Mouse (Mus musculus) stomach, postnatal 0 days (tissue): ENCODE data around the gene Fmo1. TPM values are rescaled to one million over a fixed set of nuclear protein-coding genes. Genes with fewer than 3 reads are reported as not detected.

Experiments used
- ATAC-seq: fragments of 200-750 bp; cut with Nextera tagmentation; 2 replicates; pipeline ENCODE4 v1.8.0; 2017; ENCODE audit not compliant: low FRiP score, low TSS enrichment
- DNase-seq: peaks from one replicate; pipeline ENCODE4 v3.0.0-alpha.2; 2016; ENCODE audit warnings: low spot score
- H3K27ac ChIP-seq: fragments of 300-500 bp; sonication (generic); replicated peaks from 2 replicates; pipeline ENCODE4 v1.5.1; 2014; ENCODE audit warnings: mild to moderate bottlenecking, control low read depth
- H3K27me3 ChIP-seq: fragments of 300-500 bp; sonication (generic); 2 replicates; pipeline ENCODE4 v1.6.1; 2014; ENCODE audit warnings: low read length; ENCODE audit not compliant: control insufficient read depth, insufficient read depth
- H3K36me3 ChIP-seq: fragments of 300-500 bp; sonication (generic); 2 replicates; pipeline ENCODE4 v1.6.1; 2014; ENCODE audit warnings: low read length, mixed read lengths; ENCODE audit not compliant: control insufficient read depth, insufficient read depth
- H3K4me1 ChIP-seq: fragments of 300-500 bp; sonication (generic); replicated peaks from 2 replicates; pipeline ENCODE4 v1.6.1; 2014; ENCODE audit warnings: antibody characterized with exemption; ENCODE audit not compliant: control insufficient read depth, insufficient read depth
- H3K4me2 ChIP-seq: fragments of 300-500 bp; sonication (generic); replicated peaks from 2 replicates; pipeline ENCODE4 v1.6.1; 2014; ENCODE audit warnings: low read depth, mild to moderate bottlenecking, control low read depth, moderate library complexity
- H3K4me3 ChIP-seq: fragments of 300-500 bp; sonication (generic); 2 replicates; pipeline ENCODE4 v1.5.1; 2014; ENCODE audit warnings: low read depth, low read length, control low read depth
- H3K9ac ChIP-seq: fragments of 300-500 bp; sonication (generic); 2 replicates; pipeline ENCODE4 v1.6.1; 2014; ENCODE audit warnings: mild to moderate bottlenecking, low read length, control low read depth, mixed read lengths
- H3K9me3 ChIP-seq: fragments of 300-500 bp; sonication (generic); 2 replicates; pipeline ENCODE4 v1.6.1; 2016; ENCODE audit warnings: low read length; ENCODE audit not compliant: control insufficient read depth
- CTCF ChIP-seq: IDR thresholded peaks from 2 replicates; pipeline ENCODE4 v1.5.1; 2016; ENCODE audit warnings: antibody characterized with exemption, low read depth, mild to moderate bottlenecking, moderate library complexity
- EP300 ChIP-seq: optimal IDR thresholded peaks from 2 replicates; pipeline ENCODE3; 2016; ENCODE audit warnings: antibody characterized with exemption
- WGBS: fragments of 180-500 bp; shearing (Covaris S2); extraction: QIAGEN DNeasy Blood & Tissue Kit; methylation state at CpG from one replicate; pipeline ENCODE4 v1.1.7; 2014; 5-methylcytosine and 5-hydroxymethylcytosine counted together
- polyA plus RNA-seq: library from polyadenylated mRNA; unstranded; fragments of >200 nt; fragmentation: Nextera tagmentation; extraction: Ambion mirVana; gene quantifications from 2 replicates; pipeline ENCODE4 v1.2.1, GENCODE M21; 2015

Gene Fmo1
- polyA plus RNA-seq, 1 experiment from 2014 or later = 14.7 TPM

- H3K4me2 ChIP-seq = no peak overlapping the region
- no peaks in the 10 kb centered on the region for H3K9me3 ChIP-seq
- DNase-seq (no peak), ATAC-seq (no peak)
- TF ChIP-seq EP300 (no peak), CTCF (no peak)
- H3K9ac ChIP-seq = no peak overlapping the region
- no peaks in the 10 kb centered on the region for H3K27me3 ChIP-seq
- H3K27ac ChIP-seq = no peak overlapping the region
- no peaks in the 10 kb centered on the region for H3K4me1 ChIP-seq
- 74% methylated on average over 5 of the region's 5 CpGs for WGBS
- H3K36me3 ChIP-seq = no peaks in the 10 kb centered on the region
- no peak overlapping the region for H3K4me3 ChIP-seq
Measured at GRCm38 (mm10) chr1:162834342-162834741, 32.1 kb downstream of the Fmo1 start.

GRCm38 (mm10) chr1:162832574-162832953 lies 33.8 kb downstream of the Fmo1 start:
- DNase-seq (no peak), ATAC-seq (no peak)
- Histone ChIP-seq H3K27ac (no peak overlapping the region), H3K36me3 (no peaks in the 10 kb centered on the region), H3K4me1 (no peaks in the 10 kb centered on the region), H3K4me3 (no peak overlapping the region), H3K9ac (no peak overlapping the region), H3K27me3 (no peaks in the 10 kb centered on the region), H3K4me2 (no peak overlapping the region), H3K9me3 (no peaks in the 10 kb centered on the region)
- no peak for TF ChIP-seq EP300
- TF ChIP-seq CTCF = no peak
- WGBS = 48% methylated on average over 5 of the region's 5 CpGs

- WGBS = 14% methylated on average over 5 of the region's 5 CpGs
- no peak overlapping the region for H3K9ac ChIP-seq
Measured at GRCm38 (mm10) chr1:162831838-162832573, 34.4 kb downstream of the Fmo1 start.

GRCm38 (mm10) chr1:162819280-162819679 lies 47.1 kb downstream of the Fmo1 start:
- WGBS = 85% methylated on average over 5 of the region's 5 CpGs
- no peaks in the 10 kb centered on the region for H3K9me3 ChIP-seq
- DNase-seq (no peak), ATAC-seq (no peak)
- no peak overlapping the region for H3K9ac ChIP-seq
- TF ChIP-seq CTCF (no peak), EP300 (no peak)
- no peak overlapping the region for H3K4me2 ChIP-seq
- H3K36me3 ChIP-seq = no peaks in the 10 kb centered on the region
- no peaks in the 10 kb centered on the region for H3K4me1 ChIP-seq
- H3K4me3 ChIP-seq = no peak overlapping the region
- H3K27me3 ChIP-seq = no peaks in the 10 kb centered on the region
- H3K27ac ChIP-seq = no peak overlapping the region

More at GRCm38 (mm10) chr1:162831838-162832573, 34.4 kb downstream of the Fmo1 start:
- TF ChIP-seq CTCF (no peak), EP300 (no peak)
- ATAC-seq (no peak), DNase-seq (no peak)
- no peaks in the 10 kb centered on the region for H3K4me1 ChIP-seq
- no peak overlapping the region for H3K27ac ChIP-seq
- no peaks in the 10 kb centered on the region for H3K9me3 ChIP-seq
- no peaks in the 10 kb centered on the region for H3K36me3 ChIP-seq
- no peak overlapping the region for H3K4me2 ChIP-seq
- H3K4me3 ChIP-seq = no peak overlapping the region
- no peaks in the 10 kb centered on the region for H3K27me3 ChIP-seq

GRCm38 (mm10) chr1:162815381-162816127 lies 50.9 kb downstream of the Fmo1 start:
- H3K27me3 ChIP-seq = no peaks in the 10 kb centered on the region
- no peak overlapping the region for H3K9ac ChIP-seq
- DNase-seq = no peak
- no peak overlapping the region for H3K4me2 ChIP-seq
- H3K27ac ChIP-seq = no peak overlapping the region
- no peaks in the 10 kb centered on the region for H3K4me1 ChIP-seq
- ATAC-seq = no peak
- TF ChIP-seq EP300 = no peak
- no peak for TF ChIP-seq CTCF
- no peak overlapping the region for H3K4me3 ChIP-seq
- H3K9me3 ChIP-seq = no peaks in the 10 kb centered on the region
- WGBS = 77% methylated on average over 10 of the region's 10 CpGs
- no peaks in the 10 kb centered on the region for H3K36me3 ChIP-seq

- Histone ChIP-seq H3K9me3 (no peaks in the 10 kb centered on the region), H3K4me2 (no peak overlapping the region), H3K4me3 (no peak overlapping the region), H3K4me1 (no peaks in the 10 kb centered on the region), H3K27me3 (no peaks in the 10 kb centered on the region), H3K27ac (no peak overlapping the region), H3K36me3 (no peaks in the 10 kb centered on the region), H3K9ac (no peak overlapping the region)
- no peak for ATAC-seq
- no peak for DNase-seq
- WGBS = 66% methylated on average over 4 of the region's 4 CpGs
- no peak for TF ChIP-seq CTCF
Measured at GRCm38 (mm10) chr1:162814932-162815331, 51.5 kb downstream of the Fmo1 start.
